Mouse (Mus musculus): Measurements from ENCODE around the gene Prpf31. TPM values are rescaled to one million over a fixed set of nuclear protein-coding genes. Genes with fewer than 3 reads are reported as not detected.

Prpf31 gene
- total RNA-seq, 2 experiments from 2014 or later = 21.1 to 51.0 TPM

- peak; percentile 100 for ATAC-seq (ENCODE audit: poor library complexity, severe bottlenecking)
Observed at GRCm38 (mm10) chr7:3617242-3617995, 12.4 kb upstream of the Prpf31 start, which contains the start of gene Ndufa3. Gene Ndufa3 (plus strand): TSS chr7:3617373.

- no peak for ATAC-seq (ENCODE audit: poor library complexity, severe bottlenecking)
Observed at GRCm38 (mm10) chr7:3629030-3629429, 755 bp upstream of the Prpf31 start.

GRCm38 (mm10) chr7:3630478-3630815 is 662 bp downstream of the Prpf31 start:
- 0 out of 2 replicates have a peak, but pooled peaks have one; percentile 4 for ATAC-seq (ENCODE audit: poor library complexity, severe bottlenecking)

GRCm38 (mm10) chr7:3643412-3643811 is 13.6 kb downstream of the Prpf31 start:
- ATAC-seq (ENCODE audit: poor library complexity, severe bottlenecking) = no peak

- ATAC-seq (ENCODE audit: poor library complexity, severe bottlenecking) = no peak
Observed at GRCm38 (mm10) chr7:3643843-3644242, 14.1 kb downstream of the Prpf31 start.

GRCm38 (mm10) chr7:3644348-3644671 is 14.5 kb downstream of the Prpf31 start:
- ATAC-seq (ENCODE audit: poor library complexity, severe bottlenecking) = no peak

GRCm38 (mm10) chr7:3644672-3645487 is 15.1 kb downstream of the Prpf31 start, which contains the start of gene Cnot3:
Gene Cnot3 (plus strand): TSS chr7:3645268.
- peak; percentile 88 for ATAC-seq (ENCODE audit: poor library complexity, severe bottlenecking)

- peak; percentile 20 for ATAC-seq (ENCODE audit: poor library complexity, severe bottlenecking)
Observed at GRCm38 (mm10) chr7:3645488-3646025, 15.8 kb downstream of the Prpf31 start.

GRCm38 (mm10) chr7:3646188-3646587 is 16.4 kb downstream of the Prpf31 start:
- ATAC-seq (ENCODE audit: poor library complexity, severe bottlenecking) = no peak

GRCm38 (mm10) chr7:3646641-3647040 is 16.9 kb downstream of the Prpf31 start:
- ATAC-seq (ENCODE audit: poor library complexity, severe bottlenecking) = no peak

GRCm38 (mm10) chr7:3656966-3657365 is 27.2 kb downstream of the Prpf31 start:
- ATAC-seq (ENCODE audit: poor library complexity, severe bottlenecking) = no peak

GRCm38 (mm10) chr7:3658578-3658977 is 28.8 kb downstream of the Prpf31 start:
- ATAC-seq (ENCODE audit: poor library complexity, severe bottlenecking) = no peak

GRCm38 (mm10) chr7:3664524-3665214 is 34.9 kb downstream of the Prpf31 start:
- ATAC-seq (ENCODE audit: poor library complexity, severe bottlenecking) = no peak; the same call in 1 of the 2 replicates

GRCm38 (mm10) chr7:3665215-3666114 is 35.7 kb downstream of the Prpf31 start, which contains the start of gene Leng1:
Gene Leng1 (minus strand): TSS chr7:3665840.
- ATAC-seq (ENCODE audit: poor library complexity, severe bottlenecking) = peak; percentile 98

GRCm38 (mm10) chr7:3666921-3667391 is 37.2 kb downstream of the Prpf31 start:
- ATAC-seq (ENCODE audit: poor library complexity, severe bottlenecking) = no peak

- ATAC-seq (ENCODE audit: poor library complexity, severe bottlenecking) = peak; percentile 99
Observed at GRCm38 (mm10) chr7:3674507-3675227, 44.9 kb downstream of the Prpf31 start.

- ATAC-seq (ENCODE audit: poor library complexity, severe bottlenecking) = 0 out of 2 replicates have a peak, but pooled peaks have one; percentile 18
Observed at GRCm38 (mm10) chr7:3675228-3675548, 45.4 kb downstream of the Prpf31 start.

- ATAC-seq (ENCODE audit: poor library complexity, severe bottlenecking) = no peak
Observed at GRCm38 (mm10) chr7:3676371-3676770, 46.6 kb downstream of the Prpf31 start.

- no peak for ATAC-seq (ENCODE audit: poor library complexity, severe bottlenecking)
Observed at GRCm38 (mm10) chr7:3677342-3677741, 47.6 kb downstream of the Prpf31 start, which contains the start of gene Tmc4. Gene Tmc4 (minus strand): TSS chr7:3677553.
